Mouse (Mus musculus) stomach, postnatal 0 days (tissue): Measurements from ENCODE around the gene Cyb5b. TPM values are rescaled to one million over a fixed set of nuclear protein-coding genes. Genes with fewer than 3 reads are reported as not detected.

Experiments used
- ATAC-seq: fragments of 200-750 bp; cut with Nextera tagmentation; 2 replicates; pipeline ENCODE4 v1.8.0; 2017; ENCODE audit not compliant: low FRiP score, low TSS enrichment
- DNase-seq: peaks from one replicate; pipeline ENCODE4 v3.0.0-alpha.2; 2016; ENCODE audit warnings: low spot score
- H3K27ac ChIP-seq: fragments of 300-500 bp; sonication (generic); replicated peaks from 2 replicates; pipeline ENCODE4 v1.5.1; 2014; ENCODE audit warnings: mild to moderate bottlenecking, control low read depth
- H3K27me3 ChIP-seq: fragments of 300-500 bp; sonication (generic); 2 replicates; pipeline ENCODE4 v1.6.1; 2014; ENCODE audit warnings: low read length; ENCODE audit not compliant: control insufficient read depth, insufficient read depth
- H3K36me3 ChIP-seq: fragments of 300-500 bp; sonication (generic); 2 replicates; pipeline ENCODE4 v1.6.1; 2014; ENCODE audit warnings: low read length, mixed read lengths; ENCODE audit not compliant: control insufficient read depth, insufficient read depth
- H3K4me1 ChIP-seq: fragments of 300-500 bp; sonication (generic); replicated peaks from 2 replicates; pipeline ENCODE4 v1.6.1; 2014; ENCODE audit warnings: antibody characterized with exemption; ENCODE audit not compliant: control insufficient read depth, insufficient read depth
- H3K4me2 ChIP-seq: fragments of 300-500 bp; sonication (generic); replicated peaks from 2 replicates; pipeline ENCODE4 v1.6.1; 2014; ENCODE audit warnings: low read depth, mild to moderate bottlenecking, control low read depth, moderate library complexity
- H3K4me3 ChIP-seq: fragments of 300-500 bp; sonication (generic); 2 replicates; pipeline ENCODE4 v1.5.1; 2014; ENCODE audit warnings: low read depth, low read length, control low read depth
- H3K9ac ChIP-seq: fragments of 300-500 bp; sonication (generic); 2 replicates; pipeline ENCODE4 v1.6.1; 2014; ENCODE audit warnings: mild to moderate bottlenecking, low read length, control low read depth, mixed read lengths
- H3K9me3 ChIP-seq: fragments of 300-500 bp; sonication (generic); 2 replicates; pipeline ENCODE4 v1.6.1; 2016; ENCODE audit warnings: low read length; ENCODE audit not compliant: control insufficient read depth
- CTCF ChIP-seq: IDR thresholded peaks from 2 replicates; pipeline ENCODE4 v1.5.1; 2016; ENCODE audit warnings: antibody characterized with exemption, low read depth, mild to moderate bottlenecking, moderate library complexity
- EP300 ChIP-seq: optimal IDR thresholded peaks from 2 replicates; pipeline ENCODE3; 2016; ENCODE audit warnings: antibody characterized with exemption
- WGBS: fragments of 180-500 bp; shearing (Covaris S2); extraction: QIAGEN DNeasy Blood & Tissue Kit; methylation state at CpG from one replicate; pipeline ENCODE4 v1.1.7; 2014; 5-methylcytosine and 5-hydroxymethylcytosine counted together
- polyA plus RNA-seq: library from polyadenylated mRNA; unstranded; fragments of >200 nt; fragmentation: Nextera tagmentation; extraction: Ambion mirVana; gene quantifications from 2 replicates; pipeline ENCODE4 v1.2.1, GENCODE M21; 2015

Gene Cyb5b
- polyA plus RNA-seq, 1 experiment from 2014 or later = 52.6 TPM

DNA sequence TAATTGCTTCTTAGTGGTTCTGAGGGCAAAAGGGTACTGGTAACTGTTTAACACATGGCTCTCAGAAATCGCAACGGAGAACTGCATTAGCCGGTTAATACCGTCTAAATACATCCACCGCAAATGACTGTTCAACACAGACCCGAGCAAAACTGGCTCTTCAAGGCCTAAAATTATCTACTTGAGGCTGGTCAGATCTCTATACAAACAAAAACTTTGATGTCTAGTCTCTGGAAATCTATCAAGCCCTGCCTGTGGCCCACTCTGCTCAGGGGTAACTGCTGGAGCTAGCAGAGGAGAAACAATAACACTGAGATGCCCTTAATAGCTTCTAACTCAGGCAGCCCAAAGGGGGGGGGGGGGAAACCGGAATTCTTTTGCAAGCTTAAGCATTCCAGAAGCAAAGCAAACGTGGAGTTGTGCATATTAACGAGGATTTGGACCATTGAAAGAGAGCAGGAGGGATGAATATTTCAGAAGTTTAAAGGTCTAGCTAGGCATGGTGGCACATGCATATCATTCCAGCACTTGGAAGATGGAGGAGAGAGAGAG lies 27.3 kb upstream of the Cyb5b start:
- TF ChIP-seq EP300 (no peak), CTCF (no peak)
- Histone ChIP-seq H3K9ac (no peak overlapping the region), H3K4me3 (no peak overlapping the region), H3K4me2 (no peak overlapping the region), H3K4me1 (peaks cover 4% of the 10 kb centered on the region; the same call in 1 of the 2 replicates), H3K27me3 (no peaks in the 10 kb centered on the region), H3K9me3 (no peaks in the 10 kb centered on the region), H3K27ac (peak overlapping the region; percentile 45), H3K36me3 (no peaks in the 10 kb centered on the region)
- DNase-seq (no peak), ATAC-seq (no peak)
- WGBS = 11% methylated on average over 9 of the region's 9 CpGs

DNA sequence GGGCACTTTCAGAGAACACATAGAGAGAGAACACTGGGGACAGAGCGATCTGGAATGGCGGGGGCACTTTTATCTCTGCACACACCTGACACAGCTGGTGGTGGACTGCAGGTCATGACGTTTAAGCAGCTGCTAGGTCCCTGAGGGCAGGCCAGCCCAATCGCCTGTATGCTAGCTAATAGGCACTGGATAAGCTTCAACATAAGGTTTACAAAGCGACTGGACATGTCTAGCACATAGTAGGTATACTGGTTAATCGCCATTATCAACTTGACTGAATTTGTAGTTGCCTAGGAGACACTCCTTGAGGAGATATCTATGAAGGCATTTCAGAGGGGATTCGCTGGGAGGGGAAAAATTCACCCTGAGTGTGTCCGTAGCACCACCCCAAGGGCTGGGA lies 26.1 kb upstream of the Cyb5b start:
- DNase-seq (no peak), ATAC-seq (no peak)
- WGBS = 63% methylated on average over 8 of the region's 8 CpGs
- peaks cover 4% of the 10 kb centered on the region; the same call in 1 of the 2 replicates for H3K4me1 ChIP-seq
- no peaks in the 10 kb centered on the region for H3K27me3 ChIP-seq
- H3K4me3 ChIP-seq = no peak overlapping the region
- no peak for TF ChIP-seq EP300
- TF ChIP-seq CTCF = no peak
- no peak overlapping the region for H3K4me2 ChIP-seq
- no peak overlapping the region for H3K9ac ChIP-seq
- no peaks in the 10 kb centered on the region for H3K9me3 ChIP-seq
- H3K36me3 ChIP-seq = no peaks in the 10 kb centered on the region
- H3K27ac ChIP-seq = no peak overlapping the region

DNA sequence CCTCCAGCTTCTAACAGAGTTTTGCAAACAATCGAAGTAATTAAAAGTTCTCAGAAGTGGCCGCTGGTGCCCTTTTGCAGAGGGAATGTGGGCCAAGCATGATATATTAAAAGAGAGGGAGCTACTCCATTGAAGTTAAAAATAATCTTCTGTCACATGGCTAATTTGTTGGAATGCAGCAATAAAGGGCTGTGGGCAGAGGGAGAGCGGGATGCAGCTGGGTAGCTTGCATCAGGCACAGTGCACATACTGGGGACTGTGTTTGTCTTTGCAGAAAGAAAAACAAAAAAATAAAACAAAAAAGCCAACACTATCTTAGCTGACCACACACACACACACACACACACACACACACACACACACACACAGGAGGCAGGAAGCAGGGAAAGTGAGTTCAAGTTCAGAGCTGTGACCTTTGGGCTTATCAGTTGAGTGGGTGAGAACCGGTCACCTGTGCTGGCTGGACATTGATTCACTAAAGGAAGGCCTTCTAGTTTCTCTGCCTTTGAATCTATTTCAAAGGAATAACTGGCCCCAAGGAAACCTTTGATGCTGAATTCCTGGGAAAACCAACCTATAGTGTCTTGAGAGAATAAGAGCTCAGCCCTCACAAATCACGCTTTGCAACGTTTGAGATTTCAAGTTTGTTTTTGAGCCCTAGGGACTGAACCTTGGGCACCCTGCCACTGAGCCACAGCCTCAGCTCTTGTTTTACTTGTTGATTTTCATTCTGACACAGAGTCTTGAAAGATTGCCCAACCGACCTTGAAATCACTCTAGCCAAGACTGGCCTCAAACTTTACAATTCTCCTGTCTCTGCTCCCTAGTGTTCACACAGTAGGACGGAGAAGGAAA lies 21.0 kb upstream of the Cyb5b start:
- no peak overlapping the region for H3K4me2 ChIP-seq
- H3K4me3 ChIP-seq = no peak overlapping the region
- peaks cover 3% of the 10 kb centered on the region; the same call in 1 of the 2 replicates for H3K4me1 ChIP-seq
- no peaks in the 10 kb centered on the region for H3K27me3 ChIP-seq
- no peaks in the 10 kb centered on the region for H3K36me3 ChIP-seq
- no peak overlapping the region for H3K9ac ChIP-seq
- WGBS = 26% methylated on average over 8 of the region's 8 CpGs
- ATAC-seq (peak; percentile 71), DNase-seq (peak; percentile 61)
- H3K27ac ChIP-seq = peak overlapping the region; percentile 61
- no peaks in the 10 kb centered on the region for H3K9me3 ChIP-seq
- TF ChIP-seq EP300 = no peak
- TF ChIP-seq CTCF = no peak

DNA sequence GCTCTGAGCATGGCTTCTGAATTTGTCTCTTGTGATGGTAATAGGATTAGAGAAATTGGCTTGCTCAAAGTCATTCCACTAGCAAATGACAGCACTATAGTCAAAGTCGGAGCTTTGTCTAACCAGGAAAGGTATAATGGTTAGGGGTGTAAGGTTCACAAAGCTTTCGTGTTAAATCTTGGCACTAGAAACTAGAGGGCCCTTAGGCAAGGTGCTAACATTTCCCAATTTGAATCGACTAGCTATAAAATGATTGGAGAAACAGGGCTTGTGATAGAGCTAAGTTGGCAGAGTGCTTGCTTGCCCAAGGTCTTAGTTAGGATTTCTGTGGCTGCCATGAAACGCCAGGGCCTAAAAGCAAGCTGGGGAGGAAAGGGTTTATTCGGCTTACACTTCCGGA lies 20.4 kb upstream of the Cyb5b start:
- no peak overlapping the region for H3K4me2 ChIP-seq
- H3K27ac ChIP-seq = peak overlapping the region; percentile 61
- H3K4me1 ChIP-seq = peaks cover 3% of the 10 kb centered on the region; the same call in 1 of the 2 replicates
- no peaks in the 10 kb centered on the region for H3K27me3 ChIP-seq
- H3K9ac ChIP-seq = no peak overlapping the region
- DNase-seq (no peak), ATAC-seq (no peak)
- WGBS = 74% methylated on average over 6 of the region's 6 CpGs
- H3K4me3 ChIP-seq = no peak overlapping the region
- H3K9me3 ChIP-seq = no peaks in the 10 kb centered on the region
- H3K36me3 ChIP-seq = no peaks in the 10 kb centered on the region
- TF ChIP-seq EP300 (no peak), CTCF (no peak)

DNA sequence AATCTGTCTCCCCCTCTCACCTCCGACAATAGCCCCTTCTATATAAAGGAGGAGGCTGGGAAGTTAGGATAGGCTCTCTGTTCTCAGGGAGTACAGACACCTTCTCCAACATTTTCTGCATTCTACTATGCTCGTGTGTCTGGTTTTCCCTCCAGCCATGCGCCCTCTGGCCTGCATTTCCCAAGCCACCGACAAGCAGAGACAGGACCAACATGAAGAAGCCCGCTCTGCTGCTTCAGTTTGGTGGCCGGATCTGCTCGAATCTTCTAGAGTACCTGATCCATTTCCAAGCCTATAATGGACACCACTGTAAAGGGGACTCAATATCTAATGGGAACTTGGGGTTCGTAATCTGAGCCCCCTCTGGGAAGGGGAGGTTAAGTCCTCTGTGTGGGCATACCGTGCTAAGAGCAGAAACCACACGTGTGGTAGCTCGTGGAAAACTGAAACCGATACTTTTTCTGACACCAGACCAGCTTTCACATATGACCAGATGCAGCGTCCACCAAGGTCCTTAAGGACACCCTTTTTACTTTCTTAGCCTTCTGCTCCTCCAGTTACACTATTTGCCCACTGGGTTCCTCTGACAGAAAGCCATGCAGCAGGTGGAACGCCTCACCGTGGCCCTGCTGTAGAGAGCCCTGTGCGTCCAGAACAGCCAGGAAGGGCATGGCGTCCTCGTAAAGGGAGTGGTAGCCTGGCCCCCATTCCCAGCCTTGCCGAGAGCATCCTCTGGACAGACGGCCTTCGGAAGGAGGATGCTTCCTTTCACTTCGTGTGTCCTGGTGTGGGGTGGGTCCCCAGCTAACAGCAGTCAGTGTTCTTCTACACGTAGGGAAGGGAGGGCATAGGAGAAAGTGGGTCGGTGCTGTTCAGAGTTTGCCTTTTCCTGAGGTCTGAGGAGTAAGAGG lies 17.6 kb upstream of the Cyb5b start:
- ATAC-seq (no peak; the same call in 1 of the 2 replicates), DNase-seq (no peak)
- 72% methylated on average over 24 of the region's 24 CpGs for WGBS
- H3K4me3 ChIP-seq = no peak overlapping the region
- H3K27ac ChIP-seq = peak overlapping the region; percentile 63
- peaks cover 3% of the 10 kb centered on the region; the same call in 1 of the 2 replicates for H3K4me1 ChIP-seq
- H3K36me3 ChIP-seq = no peaks in the 10 kb centered on the region
- no peak for TF ChIP-seq EP300
- no peak for TF ChIP-seq CTCF
- no peak overlapping the region for H3K4me2 ChIP-seq
- H3K27me3 ChIP-seq = no peaks in the 10 kb centered on the region
- no peak overlapping the region for H3K9ac ChIP-seq
- no peaks in the 10 kb centered on the region for H3K9me3 ChIP-seq
